Mouse (Mus musculus) embryo, embryonic 10.5 days (tissue): ENCODE measurements around the gene Grid1.

Source experiments
- DNase-seq: peaks from one replicate; pipeline ENCODE4 v3.0.0-alpha.2; 2015; ENCODE audit warnings: low spot score

The Grid1 gene

DNA sequence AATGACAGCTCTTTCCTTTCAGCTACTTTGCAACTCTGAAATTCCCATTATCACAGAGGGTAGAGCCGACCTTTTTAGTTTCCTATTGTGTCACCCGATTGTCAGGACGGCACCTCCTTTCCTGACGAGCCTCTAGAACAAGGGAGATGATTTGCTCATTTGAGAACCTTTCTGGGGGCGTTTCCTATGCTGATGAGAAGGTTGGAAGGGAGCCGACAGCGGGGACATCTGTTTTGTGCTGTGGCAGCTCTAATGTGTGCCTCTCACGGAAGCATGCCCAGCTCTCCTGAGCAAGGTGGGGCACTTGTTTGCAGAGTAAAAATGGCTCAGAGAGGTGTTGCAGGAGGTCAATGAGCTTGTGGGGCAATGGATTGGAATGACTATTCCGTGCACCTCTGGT is 189.2 kb downstream of the Grid1 start:
- no peak for DNase-seq

DNA sequence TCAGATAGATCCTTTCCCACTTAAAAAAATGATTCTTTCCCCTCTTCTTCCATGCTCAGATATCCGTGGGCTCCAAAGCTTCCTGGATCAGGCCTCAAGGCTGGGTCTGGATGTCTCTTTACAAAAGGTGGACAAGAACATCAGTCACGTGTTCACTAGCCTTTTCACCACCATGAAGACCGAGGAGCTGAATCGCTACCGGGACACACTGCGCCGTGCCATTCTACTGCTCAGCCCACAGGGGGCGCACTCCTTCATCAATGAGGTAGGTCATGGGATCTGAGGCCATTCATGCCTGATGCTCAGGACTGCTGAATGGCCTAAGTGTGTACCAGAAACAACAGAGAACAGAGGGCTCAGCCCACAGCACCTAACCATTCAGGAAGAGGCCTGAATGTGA is 206.8 kb downstream of the Grid1 start:
- DNase-seq = no peak

DNA sequence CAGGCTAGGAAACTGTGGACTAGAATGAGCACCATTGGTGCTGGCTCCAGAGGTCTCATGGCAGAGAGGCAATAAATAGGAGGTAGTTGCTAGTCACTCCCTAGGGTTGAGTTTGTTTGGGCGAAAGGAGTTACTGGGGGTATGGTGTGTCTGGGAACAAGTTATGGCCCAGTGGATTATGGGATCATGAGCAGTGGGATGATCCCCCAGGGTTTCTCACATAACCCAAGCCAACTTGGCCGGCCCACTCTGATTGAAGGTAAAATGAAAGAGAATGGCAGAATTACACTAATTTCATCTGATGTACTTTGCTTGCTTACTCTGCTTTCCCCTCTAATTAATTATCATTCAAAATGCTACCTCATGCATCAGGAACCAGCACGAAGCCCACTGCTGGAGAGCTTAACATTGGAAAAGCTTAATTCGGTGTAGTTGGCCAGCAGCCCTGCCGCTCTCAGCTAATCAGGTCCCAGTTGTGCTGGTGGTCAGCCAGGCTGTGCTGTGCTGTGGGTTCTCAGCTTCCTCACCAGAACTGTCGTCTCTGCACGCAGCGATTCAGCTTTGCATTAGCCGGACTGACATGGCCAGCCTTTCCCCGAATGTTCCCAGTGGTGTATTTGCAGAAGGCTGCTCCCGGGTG is 207.7 kb downstream of the Grid1 start:
- DNase-seq = no peak

DNA sequence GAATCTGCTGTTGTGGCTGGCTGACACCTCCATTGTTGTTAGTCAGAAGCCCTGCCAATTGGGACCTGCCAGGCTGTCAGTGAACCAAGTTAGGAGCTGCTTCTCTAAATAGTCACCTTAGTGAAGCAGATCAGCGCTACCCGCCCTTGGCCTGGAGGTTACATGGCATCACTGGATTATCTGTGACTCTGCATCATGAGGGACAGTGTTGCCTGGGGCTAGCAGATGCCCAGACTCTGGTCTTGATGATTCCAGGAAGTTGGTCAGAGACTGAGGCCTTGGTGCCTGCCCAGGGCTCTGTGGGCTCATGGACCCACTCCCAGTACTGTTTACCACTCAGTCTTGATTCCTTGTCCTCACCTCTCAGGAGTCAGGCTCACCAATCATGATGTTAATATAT is 209.7 kb downstream of the Grid1 start:
- no peak for DNase-seq

DNA sequence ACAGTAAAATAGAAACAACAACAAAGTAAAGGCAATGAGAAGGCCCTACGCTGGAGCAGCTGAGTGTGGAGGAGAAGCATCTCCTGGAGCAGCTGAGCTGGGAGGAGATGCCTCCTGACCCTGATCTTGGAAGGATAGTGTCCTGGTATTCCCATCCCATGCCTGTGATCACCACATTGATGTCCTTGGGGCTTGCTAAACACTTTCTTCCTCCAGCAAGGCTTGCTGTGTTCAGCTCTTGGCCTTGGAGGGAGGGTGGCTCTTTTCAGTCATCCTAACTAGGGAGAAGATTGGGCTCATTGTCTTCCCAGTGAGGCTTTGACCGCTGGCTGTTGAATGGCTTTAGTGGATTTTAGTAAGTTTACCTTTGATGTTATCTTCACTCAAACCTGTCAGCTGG is 210.4 kb downstream of the Grid1 start:
- no peak for DNase-seq

DNA sequence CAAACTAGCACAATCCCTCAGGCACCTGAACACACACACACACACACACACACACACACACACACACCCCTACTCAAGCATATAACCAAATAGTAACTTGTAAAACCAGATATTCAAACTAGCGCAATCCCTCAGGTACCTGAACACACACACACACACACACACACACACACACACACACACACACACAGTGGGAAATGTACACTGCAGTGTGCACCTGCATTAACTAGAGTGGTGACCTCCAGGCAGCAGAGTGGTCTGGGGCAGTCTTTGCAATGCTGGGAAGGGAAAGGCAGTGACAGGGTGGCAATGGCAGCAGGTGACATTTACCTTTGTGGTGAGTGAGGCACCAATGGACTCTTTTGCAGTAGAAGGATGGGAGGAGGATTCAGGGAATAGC is 212.4 kb downstream of the Grid1 start:
- no peak for DNase-seq

DNA sequence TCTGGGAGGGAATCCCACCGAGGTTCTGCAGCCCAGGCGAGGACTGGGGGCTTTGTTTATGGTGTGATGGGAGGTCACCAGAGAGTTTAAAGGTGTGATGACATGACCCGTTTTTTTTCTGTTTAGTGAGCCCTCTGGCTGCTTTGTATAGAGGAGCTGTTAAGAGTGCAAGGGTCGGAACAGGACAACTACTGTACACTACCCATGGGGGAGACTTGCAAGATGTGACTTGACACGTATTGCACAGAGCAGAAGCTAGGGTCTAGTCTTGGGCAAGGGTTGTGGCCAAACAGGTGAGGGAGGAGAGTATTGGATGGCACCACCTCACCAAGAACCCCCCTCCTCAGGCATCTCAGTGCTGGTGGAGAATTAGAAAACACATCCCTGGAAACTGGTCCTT is 224.4 kb downstream of the Grid1 start:
- DNase-seq = no peak

DNA sequence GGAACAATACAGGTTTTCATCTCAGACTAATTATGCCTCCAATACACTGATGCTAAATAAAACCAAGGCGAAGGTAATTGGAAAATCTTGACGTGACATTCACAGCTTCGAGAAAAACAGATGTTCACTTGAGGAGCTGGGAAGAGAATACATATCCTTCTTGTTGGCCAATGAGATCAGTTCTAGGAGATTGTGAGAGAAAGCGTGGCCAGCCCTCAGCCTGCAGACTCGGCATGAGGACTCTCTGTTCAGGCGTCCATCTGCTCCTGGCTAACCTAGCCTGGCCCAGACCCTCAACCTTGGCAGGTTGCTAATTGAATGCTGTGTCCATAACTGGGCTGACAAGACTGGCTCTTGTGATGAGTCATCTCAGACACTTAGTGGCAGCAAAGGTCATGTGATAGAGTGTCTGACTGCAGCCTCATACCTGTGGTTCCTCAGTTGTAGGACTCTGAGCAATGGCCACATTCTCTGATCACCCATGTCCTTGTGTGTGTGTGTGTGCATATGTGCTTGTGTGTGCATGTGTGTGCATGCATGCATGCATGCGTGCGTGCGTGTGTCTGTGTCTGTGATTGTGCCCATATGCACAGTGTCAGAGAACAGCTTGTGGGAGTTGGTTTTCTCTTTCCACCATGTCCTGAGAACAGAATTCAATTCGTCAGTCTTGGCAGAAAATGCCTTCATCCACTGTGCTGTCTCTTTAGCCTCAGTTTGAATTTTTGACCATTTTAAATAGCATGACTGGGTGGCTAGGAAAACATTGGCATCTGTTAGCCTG is 225.2 kb downstream of the Grid1 start:
- no peak for DNase-seq

DNA sequence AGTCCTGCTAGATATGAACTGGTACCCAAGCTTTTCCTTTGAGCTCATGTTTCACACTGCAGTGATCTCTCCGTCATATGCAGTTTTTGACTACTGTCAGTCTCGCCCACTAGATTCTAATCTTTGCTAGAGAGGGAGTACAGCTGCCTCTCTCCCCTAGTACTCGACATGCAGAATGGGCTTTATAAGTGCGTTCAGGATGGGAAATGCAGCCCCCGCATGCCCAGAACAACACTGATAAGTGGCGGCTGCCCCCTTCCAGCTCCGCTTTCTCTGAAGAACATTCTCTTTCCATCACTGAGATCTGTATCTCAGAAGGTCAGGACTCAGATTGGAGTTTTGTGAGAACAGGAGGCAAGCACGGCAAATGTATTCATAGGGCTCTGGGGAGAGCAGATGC is 229.3 kb downstream of the Grid1 start:
- no peak for DNase-seq

DNA sequence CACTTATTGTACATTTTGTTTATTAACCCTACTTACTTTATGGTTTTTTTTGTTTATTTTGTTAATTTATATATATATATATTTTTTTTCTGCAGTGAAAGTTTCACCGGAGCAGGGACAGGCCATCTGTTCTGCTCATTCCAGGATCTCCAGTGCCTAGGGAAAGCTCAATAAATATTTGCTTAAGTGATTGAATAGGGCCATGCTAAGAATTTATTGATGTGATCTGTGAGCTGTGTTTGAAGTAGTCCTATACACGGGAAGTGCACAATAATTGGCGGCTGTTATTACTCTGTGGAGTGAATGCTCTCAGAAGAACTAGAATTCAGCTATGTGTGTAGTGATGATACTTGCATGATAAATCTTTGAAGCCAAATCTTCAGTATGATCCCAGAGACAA is 234.2 kb downstream of the Grid1 start:
- no peak for DNase-seq

DNA sequence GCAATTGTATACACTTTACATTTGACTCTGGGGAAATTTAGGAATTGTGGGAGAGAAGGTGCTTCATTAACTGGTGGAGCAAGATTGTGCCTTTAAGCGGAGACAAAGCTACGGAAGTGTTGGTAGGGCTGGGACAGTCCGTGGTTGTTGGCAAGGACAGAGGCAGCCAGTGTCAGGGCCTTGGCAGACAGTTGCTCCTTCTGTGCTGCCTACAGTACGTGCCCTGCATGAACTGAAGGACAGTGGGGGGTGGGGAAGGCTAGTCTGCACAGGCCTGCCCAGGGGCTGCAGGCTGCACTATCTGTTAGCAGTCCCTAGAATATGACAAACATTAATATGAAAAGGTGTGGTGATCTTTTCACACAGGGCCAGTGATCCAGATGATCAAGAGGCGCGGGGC is 254.7 kb downstream of the Grid1 start:
- DNase-seq = no peak

DNA sequence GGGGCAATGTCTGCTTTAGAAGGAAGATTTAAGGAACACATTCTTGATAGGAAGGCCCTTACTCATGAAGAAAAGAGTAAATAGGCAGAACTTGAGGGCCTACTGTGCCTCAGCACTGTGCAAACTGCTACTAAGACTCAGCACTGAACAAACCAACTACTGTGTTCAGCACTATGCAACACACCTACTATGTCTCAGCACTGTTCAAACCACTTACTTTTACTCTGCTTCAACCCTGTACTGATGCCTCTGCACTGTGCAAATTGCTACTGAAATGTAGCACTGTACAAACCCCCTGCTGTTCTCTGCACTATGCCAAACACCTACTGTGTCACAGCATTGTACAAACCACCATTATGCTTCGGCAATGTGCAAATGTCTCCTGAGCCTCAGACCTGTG is 260.0 kb downstream of the Grid1 start:
- no peak for DNase-seq

DNA sequence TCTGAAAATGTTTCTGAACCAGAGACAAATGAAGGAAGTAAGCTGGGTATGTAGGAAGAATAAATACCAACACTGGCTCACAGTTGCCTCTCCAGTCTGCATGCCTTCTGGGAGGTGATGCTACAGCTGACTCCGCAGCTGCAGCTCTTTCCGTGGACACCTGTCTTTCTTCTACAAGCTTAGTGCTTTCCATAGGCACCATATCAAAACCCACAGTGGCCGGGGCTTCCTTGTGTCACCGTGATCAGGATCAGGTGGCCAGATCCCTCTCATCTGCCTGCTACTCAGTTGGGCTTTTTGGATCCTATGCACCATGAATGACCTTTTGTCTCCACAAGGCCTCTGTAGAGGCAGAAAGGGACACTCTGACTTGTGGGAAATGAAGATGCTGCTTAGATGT is 272.7 kb downstream of the Grid1 start:
- DNase-seq = no peak

DNA sequence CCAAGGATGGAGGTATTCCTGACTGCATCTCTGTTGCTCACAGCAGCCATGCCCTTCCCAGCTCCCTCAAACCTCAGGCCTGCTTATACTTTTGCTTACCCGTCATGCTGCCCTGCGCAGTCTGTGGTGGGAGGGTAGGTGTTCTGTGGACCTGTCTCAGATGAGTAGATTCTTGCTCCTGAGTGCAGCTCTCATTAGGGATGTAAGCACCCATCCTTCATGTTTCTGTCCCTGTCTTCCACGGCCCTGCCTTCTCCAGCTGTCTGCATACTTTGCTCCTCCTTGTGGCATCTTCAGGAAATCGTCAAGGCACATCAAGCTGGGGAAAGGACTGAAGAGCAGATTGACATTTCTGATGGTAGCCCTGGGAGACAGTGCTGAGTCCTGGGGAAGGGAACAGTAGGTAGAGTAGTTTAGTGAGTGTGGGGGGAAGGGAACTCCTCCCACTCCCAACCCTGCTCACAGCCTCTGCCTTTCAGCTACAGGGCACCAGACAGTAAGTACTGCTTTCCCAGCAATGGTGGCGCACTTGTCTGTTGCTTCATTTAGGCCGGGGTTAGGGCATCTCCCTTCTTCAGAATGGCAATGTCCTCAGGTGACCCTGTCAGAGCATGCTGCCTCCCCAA is 273.8 kb downstream of the Grid1 start:
- peak; percentile 3 for DNase-seq

DNA sequence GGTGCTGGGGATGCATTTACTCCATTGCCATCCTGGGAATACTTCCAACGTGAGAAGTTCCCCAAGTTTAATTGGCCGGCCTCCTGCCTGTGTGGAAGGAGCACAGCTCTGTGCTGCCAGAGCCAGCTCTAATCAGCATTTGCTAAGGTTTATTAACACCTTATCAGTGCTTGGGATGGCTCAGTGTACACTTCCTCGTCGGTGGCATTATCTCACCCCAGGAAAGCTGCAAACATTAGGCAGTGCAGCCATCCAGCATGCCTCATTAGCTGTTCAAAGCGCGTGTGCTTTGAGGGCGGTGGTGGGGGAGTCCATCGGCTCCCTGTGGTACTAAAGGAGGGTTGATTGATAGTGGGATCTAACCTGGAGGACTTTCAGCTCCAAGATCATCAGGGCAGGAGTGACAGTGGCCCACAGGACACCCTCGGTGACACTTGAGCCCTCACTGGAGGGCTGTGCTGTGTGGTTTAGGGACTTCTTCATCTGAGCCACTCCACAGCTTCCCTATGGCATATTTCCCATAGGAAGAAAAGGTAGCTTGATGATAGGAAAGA is 275.7 kb downstream of the Grid1 start:
- no peak for DNase-seq

DNA sequence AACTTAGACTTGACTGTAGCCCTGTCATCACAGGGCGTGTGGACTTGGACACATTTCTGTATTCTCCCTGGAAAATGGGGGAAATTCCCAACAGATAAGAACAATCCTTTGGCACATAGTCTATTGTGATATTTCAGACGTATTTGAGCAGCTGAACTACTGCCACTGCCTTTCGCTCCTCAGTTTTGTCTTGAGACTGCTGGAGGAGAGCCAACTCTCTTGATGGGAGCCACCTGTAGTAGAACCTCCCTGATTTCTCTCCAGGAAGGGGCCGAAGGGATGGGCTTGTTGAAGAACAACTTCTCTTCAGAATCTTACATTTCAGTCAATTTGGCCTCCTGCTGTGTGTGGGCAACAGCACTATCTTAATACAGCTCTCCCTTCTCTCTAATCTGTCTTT is 276.2 kb downstream of the Grid1 start:
- DNase-seq = no peak

DNA sequence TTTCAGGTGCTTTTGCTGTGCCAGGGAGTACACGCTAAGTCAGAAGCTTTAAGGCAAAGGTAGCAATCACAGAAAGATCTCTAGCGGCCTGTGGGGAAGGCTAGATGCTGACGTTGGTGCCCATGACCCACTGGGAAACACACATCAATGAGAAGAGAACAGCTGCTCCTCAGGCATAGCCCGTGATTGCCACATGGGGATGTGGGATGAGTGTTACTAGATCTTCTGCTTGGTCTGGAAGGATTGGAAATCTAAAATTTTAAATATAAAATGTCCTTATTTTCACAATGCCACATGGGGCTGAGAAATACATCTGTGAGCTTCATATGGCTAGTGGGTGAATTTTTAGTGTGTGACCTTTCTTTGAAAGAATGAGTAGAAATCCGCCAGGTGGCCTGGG is 277.3 kb downstream of the Grid1 start:
- DNase-seq = no peak

DNA sequence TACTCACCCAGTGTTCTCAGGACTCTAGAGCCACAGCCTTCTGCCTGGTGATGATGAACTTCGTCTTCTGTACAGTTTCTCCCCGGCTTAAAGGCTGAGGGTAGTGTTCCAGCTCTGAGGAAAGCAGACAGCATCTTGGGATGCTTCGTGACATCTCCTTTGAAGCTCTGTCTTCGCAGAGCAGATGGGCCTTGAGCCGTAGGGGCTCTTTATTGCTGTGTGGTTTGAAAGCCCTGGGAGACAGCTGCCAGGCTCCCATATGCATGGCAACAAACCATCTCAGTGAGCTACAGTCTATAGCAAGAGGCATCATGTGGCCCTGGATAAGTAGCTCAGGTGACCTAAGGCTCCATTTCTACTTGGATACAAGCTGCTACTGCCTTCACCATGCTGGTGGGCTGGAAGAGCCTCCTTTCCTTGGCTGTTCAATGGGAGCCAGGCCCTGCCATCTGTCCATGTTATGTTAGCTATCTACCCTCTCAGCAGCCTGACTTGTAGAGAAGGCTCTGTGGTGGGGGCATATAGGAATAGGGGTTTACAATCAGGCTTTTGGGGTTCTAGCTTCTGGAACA is 283.8 kb downstream of the Grid1 start:
- no peak for DNase-seq

DNA sequence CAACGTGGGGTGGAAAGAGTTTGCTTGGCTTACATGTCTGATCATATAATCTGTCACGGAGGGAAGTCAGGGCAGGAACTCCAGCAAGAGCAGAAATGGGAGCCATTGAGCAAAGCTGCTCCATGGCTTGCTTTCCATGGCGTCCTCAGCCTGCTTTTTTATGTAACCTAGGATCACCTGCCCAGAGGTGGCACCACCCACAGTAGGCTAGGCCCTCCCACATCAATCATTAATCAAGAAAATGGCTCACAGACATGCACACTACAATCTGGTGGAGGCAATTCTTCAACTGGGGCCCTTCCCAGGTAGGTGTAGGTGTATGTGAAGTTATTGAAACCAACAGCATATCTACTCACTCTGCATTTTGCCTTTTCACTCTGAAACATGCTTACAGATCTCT is 287.7 kb downstream of the Grid1 start:
- no peak for DNase-seq

DNA sequence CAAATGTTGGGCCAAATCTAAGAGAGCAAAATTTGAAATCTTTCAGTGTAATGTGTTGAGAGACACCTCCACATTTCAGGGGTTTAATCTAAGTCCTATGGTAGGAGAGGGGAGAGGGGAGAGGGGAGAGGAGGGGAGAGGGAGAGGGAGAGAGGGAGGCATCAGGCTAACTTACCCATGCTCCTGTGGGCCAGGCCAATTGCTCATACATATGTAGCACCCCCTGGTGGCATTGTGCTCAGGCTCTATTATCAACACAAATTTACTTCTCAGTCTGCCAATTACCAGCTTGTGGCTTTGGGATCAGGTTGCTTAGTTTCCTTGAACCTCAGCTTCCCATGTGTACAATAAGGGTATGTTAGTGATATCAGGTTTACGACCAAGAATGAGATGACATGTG is 291.0 kb downstream of the Grid1 start:
- peak; percentile 59 for DNase-seq

DNA sequence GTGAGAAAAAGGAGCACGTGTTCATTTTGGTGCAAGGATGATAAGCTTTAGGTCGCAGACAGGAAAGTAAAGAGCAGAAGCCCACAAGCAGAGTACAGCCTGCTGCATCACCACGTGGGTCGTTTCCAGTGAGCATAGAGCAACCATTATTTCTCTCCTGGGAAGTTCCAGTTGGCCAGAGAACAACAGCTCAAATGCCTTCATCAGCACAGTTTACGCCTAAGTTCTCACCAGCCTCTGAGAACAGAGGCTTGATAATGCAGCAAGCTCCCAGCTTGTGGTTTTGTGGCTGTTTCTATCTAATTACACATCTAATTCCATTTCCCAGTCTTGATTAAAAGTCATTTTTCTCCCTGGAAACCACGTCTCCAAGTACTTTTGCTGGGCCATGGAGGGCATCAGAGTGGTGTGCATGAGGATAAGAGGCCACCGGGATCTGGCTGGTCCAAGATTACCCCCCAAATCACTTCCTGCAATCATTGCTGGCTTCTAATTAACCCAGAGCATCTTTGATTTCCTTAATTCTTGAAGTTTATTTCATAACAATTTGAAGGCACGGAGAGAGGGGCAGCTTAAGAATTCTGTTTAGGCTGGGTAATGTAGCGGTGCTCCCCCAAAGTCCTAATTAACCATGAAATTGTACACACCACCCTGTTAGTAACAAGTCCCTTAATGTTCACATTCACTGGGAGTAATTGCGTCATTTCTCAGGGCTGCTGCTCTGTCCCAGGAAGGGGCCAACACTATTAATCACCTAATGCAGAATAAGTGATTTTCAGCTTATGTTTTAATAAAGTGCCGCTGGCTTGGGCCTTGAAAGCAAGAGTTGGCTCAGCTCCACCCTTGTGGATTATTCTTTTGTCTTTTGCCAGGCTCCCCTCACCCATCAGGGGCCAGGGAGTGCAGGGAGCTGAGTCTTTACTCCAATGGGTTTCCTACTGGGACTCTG is 292.7 kb downstream of the Grid1 start:
- no peak for DNase-seq

DNA sequence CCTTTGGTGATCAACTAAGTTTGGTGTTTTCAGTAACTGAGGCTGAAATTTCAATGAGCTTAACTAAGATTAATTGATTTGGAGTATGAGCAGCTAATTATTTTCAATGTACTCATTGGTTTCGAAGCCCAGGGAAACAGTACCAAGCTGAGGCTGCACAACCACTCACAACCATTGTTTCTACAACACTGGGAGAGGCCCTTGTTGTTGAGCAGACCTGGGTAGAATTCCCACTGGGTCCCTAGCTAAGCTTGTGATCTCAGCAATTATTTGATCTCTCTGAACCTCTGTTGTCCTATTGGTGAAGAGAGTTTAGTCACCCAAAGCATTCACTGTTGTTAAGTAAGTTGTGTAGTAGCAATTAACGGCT is 293.4 kb downstream of the Grid1 start:
- no peak for DNase-seq
